9 mouse cellular contexts compared by ENCODE assay signal in genomic region chr11:35278128-35278769, GRCm38 (mm10).
DNase-seq lines count a peak whose midpoint lies in the region; TF ChIP-seq lines count a peak whose summit lies in the region.
"Had no signal": no experiment of that assay in that cellular context is flagged by ENCODE, and none has a peak within 500 bp of the region (broad histone marks: within the 10 kb centered on the region; RNA-seq: fewer than 3 reads in every experiment).

No protein-coding gene starts in this region.

- no peak for TF ChIP-seq CTCF in heart, adult 2 months (IDR thresholded peaks at IDR 0.05)

- no peaks in the 10 kb centered on the region for H3K27me3 ChIP-seq in heart, adult 2 months (ENCODE audit: control insufficient read depth, insufficient read depth, low read length)

- peak; percentile 34 to 51 for DNase-seq in heart, adult 2 months
- DNase-seq in heart, postnatal 25 days (ENCODE audit: low spot score), result no peak
- peak; percentile 81 for DNase-seq in adrenal gland, postnatal 14 days
- DNase-seq in heart, postnatal 10 days, result peak; percentile 62 to 63
- DNase-seq in kidney, postnatal 36 days, result peak; percentile 30 to 55
- no peak for DNase-seq in gastrocnemius, postnatal 4 days (ENCODE audit: low spot score in 2 of 2)
- DNase-seq in left cerebral cortex, postnatal 10 days (ENCODE audit: extremely low spot score in 1 of 2, low spot score in 2 of 2), result no peak
- DNase-seq in cerebellum, adult 9-10 months, result no peak
- DNase-seq: lung, postnatal 4 days had no signal

- peaks cover 10% of the 10 kb centered on the region for H3K4me1 ChIP-seq in heart, adult 2 months (ENCODE audit: control insufficient read depth, insufficient read depth, low read length)

- TF ChIP-seq EP300 in heart, adult 2 months (IDR thresholded peaks at IDR 0.05; ENCODE audit: insufficient read depth, low read depth, low read length), result no peak

- no peaks in the 10 kb centered on the region for H3K36me3 ChIP-seq in heart, adult 2 months (ENCODE audit: control insufficient read depth, insufficient read depth, low read length)

- no peak for TF ChIP-seq POLR2A in heart, adult 2 months (IDR thresholded peaks at IDR 0.05; ENCODE audit: insufficient read depth, low read depth, low read length)

- H3K79me2 ChIP-seq in heart, adult 2 months (replicated peaks; ENCODE audit: control insufficient read depth, insufficient read depth, low read length), result no peaks in the 10 kb centered on the region

- 40% methylated on average over 16 of the region's 16 CpGs for WGBS in heart, adult 2 months

- intact Hi-C loops in heart, adult 2 months (cut with DNase I), result no loop called here
- intact Hi-C loops in heart, postnatal 25 days (cut with DNase I), result no loop called here
- intact Hi-C loops in heart, postnatal 10 days (cut with DNase I), result no loop called here
- intact Hi-C loops in left cerebral cortex, postnatal 10 days (cut with DNase I), result no loop called here

- no peak overlapping the region for H3K9ac ChIP-seq in heart, adult 2 months (ENCODE audit: low read depth, low read length)

- no peak overlapping the region for H3K4me3 ChIP-seq in heart, adult 2 months

- peak overlapping the region; percentile 73 for H3K27ac ChIP-seq in heart, adult 2 months

Comparison
In these comparisons a context has a peak if more than half of its experiments do, and no peak if none do; other contexts are left out.
1. DNase-seq: peak in heart, adult 2 months (2 of 2), adrenal gland, postnatal 14 days (single experiment), heart, postnatal 10 days (2 of 2) and kidney, postnatal 36 days (2 of 2); none in heart, postnatal 25 days (single experiment), gastrocnemius, postnatal 4 days (0 of 2), left cerebral cortex, postnatal 10 days (0 of 2) and cerebellum, adult 9-10 months (single experiment).